Comparison of ENCODE assay signal across 1 mouse cellular context in the genomic region with DNA sequence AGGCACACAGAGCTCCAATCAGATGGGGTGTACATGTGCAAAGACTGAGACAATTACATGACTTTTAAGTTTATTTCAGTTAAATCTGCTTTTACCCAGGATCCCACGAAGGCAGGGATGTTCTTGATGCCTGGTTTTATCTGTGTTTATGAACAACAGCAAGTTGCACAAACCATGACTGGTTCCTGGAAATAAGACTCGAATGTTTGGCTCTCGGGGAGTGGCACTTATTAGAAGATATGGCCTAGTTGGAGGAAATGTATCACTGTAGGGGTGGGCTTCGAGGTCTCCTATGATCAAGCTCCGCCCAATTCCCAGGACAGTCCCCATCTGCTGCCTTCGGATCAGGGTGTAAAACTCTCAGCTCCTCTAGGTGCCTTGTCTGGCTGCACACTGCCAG.
TF ChIP-seq lines count a peak whose summit lies in the region.

No protein-coding gene starts in this region.

TF ChIP-seq in MEL, 35 proteins besides CTCF, POLR2A, EP300 and RAD21 (continued from another document):
- no peak for TF ChIP-seq MYB (IDR thresholded peaks at IDR 0.05; ENCODE audit: low read depth, low read length)
- no peak for TF ChIP-seq USF1 (IDR thresholded peaks at IDR 0.05; ENCODE audit: low read depth, low read length)
- no peak for TF ChIP-seq NRF1 (IDR thresholded peaks at IDR 0.05; ENCODE audit: insufficient read depth, low read depth, low read length, poor library complexity, severe bottlenecking)
- no peak for TF ChIP-seq NELFE (IDR thresholded peaks at IDR 0.05; ENCODE audit: low read depth, low read length)
- no peak for TF ChIP-seq ETS1 (IDR thresholded peaks at IDR 0.05; ENCODE audit: low read depth, low read length)
- no peak for TF ChIP-seq ZKSCAN1 (IDR thresholded peaks at IDR 0.05; ENCODE audit: low read depth, low read length)
- TF ChIP-seq TAL1 (IDR thresholded peaks at IDR 0.05; ENCODE audit: low read length) = no peak
- TF ChIP-seq POLR2AphosphoS2 (IDR thresholded peaks at IDR 0.05; ENCODE audit: low read length) = no peak
